ENCODE assay signal across 8 mouse cellular contexts in genomic region chr15:85858980-85859489, GRCm38 (mm10). TPM values are rescaled to one million over a fixed set of nuclear protein-coding genes. Genes with fewer than 3 reads are reported as not detected.
A peak's percentile ranks its signal among the peaks of the same experiment; 100 is the strongest.
DNase-seq lines count a peak whose midpoint lies in the region; ATAC-seq and TF ChIP-seq lines count a peak whose summit lies in the region.

No protein-coding gene starts in this region.

- no peak for DNase-seq in kidney, postnatal 14 days
- peak; percentile 5 for DNase-seq in forelimb bud, embryonic 11.5 days (ENCODE audit: low read depth, low spot score)
- no peak for DNase-seq in adrenal gland, adult (ENCODE audit: inconsistent age in 2 of 2, low spot score in 1 of 2)
- no peak for DNase-seq in adipocyte (ENCODE audit: low spot score)
- DNase-seq in cerebellum, postnatal 4 days (ENCODE audit: low spot score in 2 of 2): no peak

- peak overlapping the region; percentile 62 for H3K4me3 ChIP-seq in kidney, embryonic 16.5 days (ENCODE audit: low read length)
- H3K4me3 ChIP-seq in bone marrow macrophage, adult 2 months (ENCODE audit: insufficient read depth, low read length): peak overlapping the region; percentile 73
- H3K4me3 ChIP-seq in liver, embryonic 16.5 days (ENCODE audit: low read depth, low read length): peak overlapping the region; percentile 89

- no peaks in the 10 kb centered on the region for H3K27me3 ChIP-seq in kidney, embryonic 16.5 days (ENCODE audit: insufficient read depth, low read length)
- no peaks in the 10 kb centered on the region for H3K27me3 ChIP-seq in liver, embryonic 16.5 days (ENCODE audit: control insufficient read depth, insufficient read depth, low read depth, low read length)

- H3K4me2 ChIP-seq in kidney, embryonic 16.5 days (replicated peaks; ENCODE audit: low read depth, low read length): peak overlapping the region; percentile 89
- H3K4me2 ChIP-seq in liver, embryonic 16.5 days (ENCODE audit: low read depth, low read length): peak overlapping the region; percentile 81

- TF ChIP-seq POLR2A in bone marrow macrophage, adult 2 months (IDR thresholded peaks at IDR 0.05; ENCODE audit: borderline replicate concordance, low read depth, low read length): no peak; the same call in 1 of the 2 replicates

- H3K27ac ChIP-seq in kidney, embryonic 16.5 days (ENCODE audit: low read length): peak overlapping the region; percentile 72
- H3K27ac ChIP-seq in bone marrow macrophage, adult 2 months (ENCODE audit: insufficient read depth, low read depth, low read length): no peak overlapping the region
- H3K27ac ChIP-seq in liver, embryonic 16.5 days (ENCODE audit: low read length): 0 out of 2 replicates have a peak overlapping the region, but pooled peaks have one; percentile 19

- TF ChIP-seq CTCF in bone marrow macrophage, adult 2 months (IDR thresholded peaks at IDR 0.05; ENCODE audit: low read depth, low read length): no peak

- WGBS in kidney, embryonic 16.5 days: 7% methylated on average over 15 of the region's 15 CpGs
- 10% methylated on average over 15 of the region's 15 CpGs for WGBS in liver, embryonic 16.5 days (ENCODE audit: insufficient replicate concordance)

- H3K4me1 ChIP-seq in kidney, embryonic 16.5 days (ENCODE audit: insufficient read depth, low read length): peaks cover 20% of the 10 kb centered on the region
- H3K4me1 ChIP-seq in bone marrow macrophage, adult 2 months (ENCODE audit: control insufficient read depth, insufficient read depth, low read length): 0 out of 2 replicates have a peak, but pooled peaks cover 3% of the 10 kb centered on the region
- peaks cover 16% of the 10 kb centered on the region for H3K4me1 ChIP-seq in liver, embryonic 16.5 days (ENCODE audit: control insufficient read depth, low read depth, low read length)

- ATAC-seq in kidney, embryonic 16.5 days (ENCODE audit: low FRiP score, low TSS enrichment): peak; percentile 59
- ATAC-seq in liver, embryonic 16.5 days (ENCODE audit: low read depth): no peak

- H3K36me3 ChIP-seq in kidney, embryonic 16.5 days (ENCODE audit: insufficient read depth, low read length): peaks cover 21% of the 10 kb centered on the region
- peaks cover 24% of the 10 kb centered on the region for H3K36me3 ChIP-seq in liver, embryonic 16.5 days (ENCODE audit: control insufficient read depth, insufficient read depth)

- H3K9me3 ChIP-seq in kidney, embryonic 16.5 days (ENCODE audit: low read length): no peaks in the 10 kb centered on the region
- no peaks in the 10 kb centered on the region for H3K9me3 ChIP-seq in liver, embryonic 16.5 days (replicated peaks; ENCODE audit: control insufficient read depth, low read length)

- peak overlapping the region; percentile 85 for H3K9ac ChIP-seq in kidney, embryonic 16.5 days (replicated peaks; ENCODE audit: low read length)
- H3K9ac ChIP-seq in liver, embryonic 16.5 days (ENCODE audit: low read depth, low read length): peak overlapping the region; percentile 71

RNA-seq across cellular contexts. Expression of gene Gtse1, which starts 0.5 kb away (rescaled TPM):
- polyA plus RNA-seq in kidney, embryonic 16.5 days (2015; fragmentation: Nextera tagmentation; extraction: Ambion mirVana): 31.0 and 33.1 TPM in 2 replicates
- polyA plus RNA-seq in bone marrow macrophage, adult 2 months (2012; ENCODE audit: insufficient read depth, insufficient read length, missing spikeins): 11.3 and 12.1 TPM in 2 replicates
- polyA plus RNA-seq in liver, embryonic 16.5 days (2015; fragmentation: Nextera tagmentation; extraction: Ambion mirVana): 23.0 TPM in 2 replicates

RNA-seq across cellular contexts. Expression of gene Trmu, which starts 20.1 kb away (rescaled TPM):
- 51.8 and 53.2 TPM in 2 replicates for polyA plus RNA-seq in kidney, embryonic 16.5 days (2015; fragmentation: Nextera tagmentation; extraction: Ambion mirVana)
- polyA plus RNA-seq in bone marrow macrophage, adult 2 months (2012; ENCODE audit: insufficient read depth, insufficient read length, missing spikeins): 11.5 and 17.0 TPM in 2 replicates
- 15.4 and 15.5 TPM in 2 replicates for polyA plus RNA-seq in liver, embryonic 16.5 days (2015; fragmentation: Nextera tagmentation; extraction: Ambion mirVana)

RNA-seq across cellular contexts. Expression of gene Ttc38, which starts 26.9 kb away (rescaled TPM):
- 8.0 and 8.2 TPM in 2 replicates for polyA plus RNA-seq in kidney, embryonic 16.5 days (2015; fragmentation: Nextera tagmentation; extraction: Ambion mirVana)
- polyA plus RNA-seq in bone marrow macrophage, adult 2 months (2012; ENCODE audit: insufficient read depth, insufficient read length, missing spikeins): 11.5 and 12.6 TPM in 2 replicates
- polyA plus RNA-seq in liver, embryonic 16.5 days (2015; fragmentation: Nextera tagmentation; extraction: Ambion mirVana): 8.9 and 10.7 TPM in 2 replicates

RNA-seq across cellular contexts. Expression of gene Pkdrej, which starts 37.5 kb away (rescaled TPM):
- 0.10 and 0.11 TPM in 2 replicates for polyA plus RNA-seq in kidney, embryonic 16.5 days (2015; fragmentation: Nextera tagmentation; extraction: Ambion mirVana)
- polyA plus RNA-seq in bone marrow macrophage, adult 2 months (2012; ENCODE audit: insufficient read depth, insufficient read length, missing spikeins): not detected in 2 replicates
- 0.09 TPM in 2 replicates for polyA plus RNA-seq in liver, embryonic 16.5 days (2015; fragmentation: Nextera tagmentation; extraction: Ambion mirVana)

RNA-seq across cellular contexts. Expression of gene Cdpf1, which starts 47.5 kb away (rescaled TPM):
- polyA plus RNA-seq in kidney, embryonic 16.5 days (2015; fragmentation: Nextera tagmentation; extraction: Ambion mirVana): 31.1 and 37.4 TPM in 2 replicates
- 13.8 and 17.9 TPM in 2 replicates for polyA plus RNA-seq in bone marrow macrophage, adult 2 months (2012; ENCODE audit: insufficient read depth, insufficient read length, missing spikeins)
- polyA plus RNA-seq in liver, embryonic 16.5 days (2015; fragmentation: Nextera tagmentation; extraction: Ambion mirVana): 17.2 and 18.6 TPM in 2 replicates
